Mouse (Mus musculus): ENCODE results near the gene Arhgef2. TPM values are rescaled to one million over a fixed set of nuclear protein-coding genes. Genes with fewer than 3 reads are reported as not detected.

Gene Arhgef2
- total RNA-seq, 2 experiments from 2014 or later = 42.6 to 51.8 TPM

DNA sequence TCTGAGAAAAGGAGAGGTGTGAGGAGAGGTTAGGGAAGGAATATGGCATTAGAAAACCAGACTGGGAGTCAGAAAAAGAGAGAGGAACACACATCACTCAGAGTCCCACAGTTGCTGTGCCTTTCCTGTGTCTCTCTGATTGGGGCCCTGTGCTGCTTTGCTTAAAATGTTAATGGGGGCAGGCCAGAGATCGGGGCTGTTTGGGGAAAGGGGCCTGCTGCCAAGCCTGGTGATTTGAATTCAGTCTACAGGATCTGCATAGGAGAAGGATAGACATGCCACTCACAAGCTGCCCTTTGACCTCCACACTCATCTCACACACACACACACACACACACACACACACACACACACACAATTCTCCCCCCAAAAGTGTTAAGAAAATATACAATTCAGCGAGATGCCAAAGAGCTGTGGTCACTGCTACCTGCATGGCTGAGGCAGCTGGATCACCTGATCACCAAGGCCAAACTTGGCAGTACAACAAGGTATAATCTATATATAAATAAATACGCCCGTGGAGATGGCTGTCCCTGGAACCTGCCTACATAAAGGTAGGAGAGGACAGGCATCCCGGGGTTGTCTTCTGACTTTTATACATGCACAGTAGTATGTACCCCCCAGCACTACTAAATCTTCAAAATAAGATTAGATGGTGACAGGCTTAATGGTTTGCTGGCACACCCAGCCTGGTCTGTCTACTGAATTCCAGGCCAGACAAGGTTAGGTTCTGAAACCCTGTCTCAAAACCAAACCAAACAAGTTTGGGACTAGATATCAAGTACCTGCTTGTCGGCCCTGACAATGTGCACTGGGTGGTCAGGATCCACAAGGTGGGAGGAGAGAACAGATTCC, 48.0 kb downstream of the Arhgef2 start:
- no peak for DNase-seq (ENCODE audit: low spot score)
- intact Hi-C loops (cut with DNase I) = no loop called here

DNA sequence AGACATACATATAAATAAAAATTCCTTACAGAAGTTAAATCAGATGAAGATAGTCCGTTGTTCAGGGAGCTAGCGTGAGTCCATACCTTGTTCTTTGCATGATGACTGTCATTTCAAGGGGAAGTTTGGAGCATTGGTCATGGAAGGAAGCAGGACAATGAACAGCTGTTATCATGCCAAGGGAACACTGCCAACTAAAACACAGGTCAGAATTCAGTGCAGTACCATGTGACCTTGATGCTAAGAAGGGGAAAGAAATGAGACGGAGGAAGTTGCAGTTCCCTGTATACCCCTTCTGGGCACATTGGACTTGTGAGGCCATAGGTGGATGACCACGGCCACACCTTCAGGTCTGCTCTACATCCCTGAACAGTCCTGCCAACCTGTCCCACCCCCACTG, 48.9 kb downstream of the Arhgef2 start:
- no peak for DNase-seq (ENCODE audit: low spot score)

DNA sequence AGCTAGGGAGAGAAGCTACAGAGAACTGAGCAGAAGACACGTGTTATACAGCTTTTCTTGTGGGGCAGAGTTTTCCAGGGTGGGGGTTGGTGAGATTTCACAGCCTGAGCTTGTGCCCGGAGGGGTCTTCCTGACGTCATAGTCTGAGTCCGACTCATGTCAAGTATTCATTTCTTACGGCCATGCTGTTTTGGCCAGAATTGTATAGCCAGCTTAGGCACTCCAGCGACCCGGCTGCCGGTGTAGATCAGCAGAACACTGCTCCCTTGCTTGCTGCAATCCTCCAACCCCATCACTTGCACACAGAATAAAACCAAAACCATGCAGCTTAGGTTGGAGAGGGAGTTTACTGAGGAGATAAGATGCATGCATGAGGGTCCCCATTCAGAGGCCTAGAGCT, 49.9 kb downstream of the Arhgef2 start:
- DNase-seq (ENCODE audit: low spot score) = no peak
- intact Hi-C loops (cut with DNase I) = no loop called here

More for the DNA sequence above, 48.9 kb downstream of the Arhgef2 start:
- intact Hi-C loops (cut with DNase I) = no loop called here

- intact Hi-C loops (cut with DNase I) = no loop called here
- no peak for DNase-seq (ENCODE audit: low spot score)
Observed at GRCm38 (mm10) chr3:88658441-88659127, 52.8 kb downstream of the Arhgef2 start.

- DNase-seq (ENCODE audit: low spot score) = no peak
- intact Hi-C loops (cut with DNase I) = no loop called here
Observed at GRCm38 (mm10) chr3:88659798-88660197, 54.0 kb downstream of the Arhgef2 start.

DNA sequence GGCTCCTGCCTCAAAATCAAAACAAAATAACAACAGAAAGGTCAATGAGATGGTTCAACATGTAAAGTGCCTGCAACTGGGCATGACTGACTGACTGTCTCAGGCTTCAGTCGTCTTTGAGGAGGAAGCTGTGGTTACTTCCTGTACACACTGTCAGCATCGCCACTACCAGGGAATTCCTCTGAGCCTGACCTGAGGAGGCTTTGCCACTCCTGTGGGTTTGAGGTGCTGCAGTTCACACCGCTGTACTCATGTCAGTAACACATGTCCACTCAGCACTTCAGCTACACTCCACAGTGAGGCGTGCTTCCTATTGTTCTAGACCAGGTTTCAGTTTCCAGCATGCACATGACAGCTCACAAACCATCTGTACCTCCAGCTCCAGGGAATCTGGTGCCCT, 58.3 kb downstream of the Arhgef2 start:
- intact Hi-C loops (cut with DNase I) = no loop called here
- no peak for DNase-seq (ENCODE audit: low spot score)

DNA sequence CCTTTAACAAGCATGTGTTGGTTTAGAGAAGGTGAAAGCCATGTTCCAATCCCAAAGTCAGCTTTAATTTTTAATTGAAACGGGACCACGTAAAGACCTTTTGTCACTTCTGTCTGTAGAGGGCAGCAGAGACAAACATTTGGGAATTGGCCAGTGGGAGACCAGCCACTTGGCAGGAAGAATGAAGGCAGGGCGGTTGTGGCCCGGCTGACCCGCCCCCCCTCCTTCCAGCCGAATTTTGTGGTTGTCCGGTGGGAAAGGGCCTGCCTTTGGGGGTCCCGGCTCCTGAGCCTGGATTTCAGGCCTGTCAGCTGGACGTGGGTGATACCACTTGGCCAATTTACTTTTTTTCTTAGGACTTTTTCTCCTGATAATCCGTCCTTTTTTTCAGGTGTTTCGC, 71.6 kb downstream of the Arhgef2 start:
- intact Hi-C loops (cut with DNase I) = no loop called here
- DNase-seq (ENCODE audit: low spot score) = peak; percentile 51

DNA sequence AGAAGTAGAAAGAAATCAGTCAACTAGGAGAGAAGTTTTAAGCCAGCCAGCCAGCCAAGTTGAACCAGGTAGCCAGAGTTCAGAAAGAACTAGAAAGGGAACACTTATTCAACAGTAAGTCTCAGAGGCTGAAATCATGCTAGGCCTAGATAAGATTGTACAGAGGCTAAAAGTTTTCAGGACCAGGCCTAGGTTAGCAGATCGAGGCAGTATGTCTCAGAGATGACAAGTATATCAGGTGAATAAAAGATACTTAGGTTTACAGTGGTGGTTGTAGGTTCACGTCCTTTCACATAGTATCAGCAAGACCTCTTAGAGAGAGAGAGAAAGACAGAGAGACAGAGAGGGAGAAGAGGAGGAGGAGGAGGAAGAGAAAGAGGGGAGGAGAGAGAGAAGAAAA, 78.0 kb downstream of the Arhgef2 start:
- DNase-seq (ENCODE audit: low spot score) = no peak
- intact Hi-C loops (cut with DNase I) = no loop called here

- intact Hi-C loops (cut with DNase I) = no loop called here
- DNase-seq (ENCODE audit: low spot score) = no peak
Observed at GRCm38 (mm10) chr3:88684236-88684979, 78.6 kb downstream of the Arhgef2 start.

DNA sequence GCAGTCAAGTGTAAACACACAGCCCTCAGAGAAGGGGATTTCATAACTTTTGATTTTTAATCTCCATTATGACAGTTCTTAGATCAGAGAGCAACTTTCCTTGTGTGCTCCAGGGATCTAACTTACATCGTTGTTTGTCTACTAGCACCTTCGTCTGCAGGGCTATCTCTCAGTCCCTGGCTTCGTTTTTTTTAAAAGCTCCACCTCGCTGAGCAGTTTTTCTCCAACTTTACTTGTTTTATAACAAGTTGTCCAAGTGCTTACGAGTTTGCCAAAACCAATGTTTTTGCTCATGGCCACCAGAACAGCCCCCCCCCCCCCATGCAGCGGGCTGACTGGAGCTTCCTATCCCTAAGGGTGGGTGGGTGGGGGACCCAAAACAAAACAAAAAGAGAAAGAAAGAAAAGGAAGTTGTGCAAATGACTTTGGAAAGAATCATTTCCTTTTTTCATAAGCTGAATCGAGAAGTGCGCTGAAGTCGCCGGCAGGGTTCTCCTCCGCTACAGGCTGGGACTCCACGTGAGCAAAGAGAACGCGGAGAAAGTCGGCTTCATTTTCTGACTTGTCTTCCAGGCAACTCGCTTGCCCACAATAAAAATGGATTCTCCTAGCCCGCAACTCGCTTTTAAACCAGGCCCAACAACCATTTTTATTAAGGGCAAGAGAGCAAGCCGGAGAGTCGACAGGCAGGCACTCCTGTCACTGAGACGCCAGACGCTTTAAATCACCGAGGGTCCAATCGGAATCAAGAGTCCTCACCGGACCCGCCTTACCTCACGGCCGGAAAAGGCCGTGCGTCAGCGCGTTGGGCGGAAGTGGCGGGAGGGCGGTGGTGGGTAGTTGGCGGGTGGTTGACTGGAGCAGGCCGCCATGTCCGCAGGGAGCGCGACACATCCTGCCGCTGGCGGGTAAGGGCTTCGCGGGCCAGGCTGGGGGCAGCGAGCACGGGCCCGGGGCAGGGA, 79.5 kb downstream of the Arhgef2 start, which contains the start of gene Khdc4:
Gene Khdc4, plus strand, starts transcription at position 824 of the 962 bp plus-strand sequence.
- intact Hi-C loops (cut with DNase I) = loop anchor here (5.0 kb wide), 1 partner anchor 78 kb away; the partner anchor contains the start of gene Arhgef2
- peak; percentile 97 for DNase-seq (ENCODE audit: low spot score)

DNA sequence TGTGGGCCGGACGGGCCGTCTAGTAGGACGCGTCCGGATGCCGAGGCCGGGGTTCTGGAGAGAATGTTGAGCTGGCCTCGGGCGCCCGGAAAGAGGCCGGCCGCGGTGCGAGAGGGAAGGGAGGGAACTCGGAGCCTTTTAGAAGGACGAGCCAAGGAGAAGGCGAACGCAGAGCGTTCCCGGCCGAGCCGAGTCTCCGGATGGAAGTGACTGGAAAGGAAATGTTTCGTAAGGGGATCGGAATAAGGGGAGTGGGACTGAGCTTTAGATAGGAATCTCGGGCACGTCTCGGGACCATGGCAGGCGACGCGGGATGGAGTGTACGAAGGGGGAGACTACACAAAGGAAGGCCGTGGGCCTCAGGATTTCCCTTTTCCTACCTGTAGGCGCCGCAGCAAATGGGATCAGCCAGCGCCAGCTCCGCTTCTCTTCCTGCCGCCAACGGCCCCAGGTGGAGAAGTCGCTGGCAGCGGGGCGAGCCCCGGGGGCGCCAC, 80.2 kb downstream of the Arhgef2 start:
- intact Hi-C loops (cut with DNase I) = loop anchor here (2.0 to 5.0 kb wide), 2 partner anchors 33 to 79 kb away; partner anchors contain the start of gene Arhgef2
- DNase-seq (ENCODE audit: low spot score) = peak; percentile 15

GRCm38 (mm10) chr3:88686734-88687611, 81.2 kb downstream of the Arhgef2 start:
- intact Hi-C loops (cut with DNase I) = loop anchor here (2.0 to 5.0 kb wide), 2 partner anchors 32 to 80 kb away; partner anchors contain the start of gene Arhgef2
- DNase-seq (ENCODE audit: low spot score) = no peak

GRCm38 (mm10) chr3:88689079-88689478, 83.3 kb downstream of the Arhgef2 start:
- DNase-seq (ENCODE audit: low spot score) = no peak
- intact Hi-C loops (cut with DNase I) = loop anchor here (5.0 kb wide), 1 partner anchor 82 kb away; the partner anchor contains the start of gene Arhgef2

GRCm38 (mm10) chr3:88695545-88695944, 89.8 kb downstream of the Arhgef2 start:
- intact Hi-C loops (cut with DNase I) = no loop called here
- DNase-seq (ENCODE audit: low spot score) = no peak

Measured in heart, postnatal 25 days (tissue).